Mouse (Mus musculus): ENCODE measurements around the gene Gnb1l.

DNA sequence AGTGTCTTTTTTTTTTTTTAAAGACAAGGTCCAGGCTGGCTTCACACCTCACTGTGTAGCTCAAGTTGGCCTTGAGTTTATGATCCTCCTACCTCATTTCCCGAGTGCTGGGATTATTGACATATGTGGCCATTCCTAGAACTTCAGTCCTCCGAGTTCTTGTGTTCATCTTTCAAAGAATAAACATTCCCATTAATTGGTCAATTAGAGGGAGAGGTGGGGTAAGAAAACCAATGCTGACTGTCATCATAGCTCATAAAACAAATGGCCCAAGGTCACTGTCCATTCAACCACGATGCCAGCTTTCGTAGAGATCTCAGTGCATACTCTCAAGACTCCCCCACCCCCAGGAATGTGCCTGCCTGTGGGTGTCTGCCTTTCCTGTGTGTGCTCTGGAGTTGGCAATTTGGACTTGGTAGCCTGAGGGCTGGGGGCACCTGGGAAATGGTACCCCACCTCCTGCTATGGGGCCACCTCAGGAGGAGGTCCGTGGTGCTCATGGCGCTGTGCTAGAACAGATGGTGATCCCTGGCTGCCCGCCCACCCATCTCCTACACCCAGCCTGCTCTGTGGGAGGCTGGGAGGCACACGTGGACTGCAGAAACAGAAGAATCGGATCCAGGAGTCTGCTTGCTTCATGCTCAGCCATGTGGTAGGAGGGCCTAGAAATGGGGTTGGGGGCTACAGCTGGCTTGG lies 46.9 kb upstream of the Gnb1l start:
- TF ChIP-seq EP300 (IDR thresholded peaks at IDR 0.05; ENCODE audit: insufficient read depth, low read depth, low read length) (no peak), POLR2A (IDR thresholded peaks at IDR 0.05; ENCODE audit: insufficient read depth, low read length) (no peak), CTCF (IDR thresholded peaks at IDR 0.05; ENCODE audit: low read depth, low read length) (no peak)

Measured in ES-Bruce4 (cell line).